Comparison of ENCODE assay signal across 8 mouse cellular contexts in genomic region chr7:144938661-144939343, GRCm38 (mm10). TPM values are rescaled to one million over a fixed set of nuclear protein-coding genes. Genes with fewer than 3 reads are reported as not detected.
DNase-seq lines count a peak whose midpoint lies in the region; ATAC-seq and TF ChIP-seq lines count a peak whose summit lies in the region.

No protein-coding gene starts in this region.

- peak overlapping the region; percentile 83 for H3K4me3 ChIP-seq in gastrocnemius, adult 2 months
- peak overlapping the region; percentile 83 for H3K4me3 ChIP-seq in bone marrow macrophage, adult 2 months (ENCODE audit: insufficient read depth, low read length)
- H3K4me3 ChIP-seq in limb, embryonic 15.5 days, result peak overlapping the region; percentile 57
- peak overlapping the region; percentile 48 for H3K4me3 ChIP-seq in neural tube, embryonic 15.5 days (replicated peaks)

- under 1% methylated on average over 32 of the region's 32 CpGs for WGBS in limb, embryonic 15.5 days
- WGBS in neural tube, embryonic 15.5 days, result under 1% methylated on average over 32 of the region's 32 CpGs

- peaks cover 34% of the 10 kb centered on the region for H3K36me3 ChIP-seq in limb, embryonic 15.5 days
- no peaks in the 10 kb centered on the region for H3K36me3 ChIP-seq in neural tube, embryonic 15.5 days

- no peak for DNase-seq in gastrocnemius, adult 2 months
- no peak for DNase-seq in gastrocnemius, adult 18-20 months (ENCODE audit: low spot score)
- DNase-seq in heart, postnatal 10 days, result peak; percentile 26 to 36
- DNase-seq in natural killer cell, adult 2 months (ENCODE audit: low spot score in 2 of 2), result no peak
- DNase-seq in right cerebral cortex, adult 18-20 months, result no peak

- H3K27ac ChIP-seq in gastrocnemius, adult 2 months, result peak overlapping the region; percentile 69
- peak overlapping the region; percentile 82 for H3K27ac ChIP-seq in bone marrow macrophage, adult 2 months (ENCODE audit: insufficient read depth, low read depth, low read length)
- peak overlapping the region; percentile 92 for H3K27ac ChIP-seq in limb, embryonic 15.5 days
- no peak overlapping the region; the same call in 1 of the 2 replicates for H3K27ac ChIP-seq in neural tube, embryonic 15.5 days (replicated peaks)

- no peaks in the 10 kb centered on the region for H3K9me3 ChIP-seq in limb, embryonic 15.5 days
- H3K9me3 ChIP-seq in neural tube, embryonic 15.5 days (replicated peaks), result no peaks in the 10 kb centered on the region

- H3K4me2 ChIP-seq in limb, embryonic 15.5 days, result peak overlapping the region; percentile 97
- peak overlapping the region; percentile 100 for H3K4me2 ChIP-seq in neural tube, embryonic 15.5 days

- TF ChIP-seq CTCF in gastrocnemius, adult 2 months (IDR thresholded peaks at IDR 0.05), result no peak
- no peak for TF ChIP-seq CTCF in bone marrow macrophage, adult 2 months (IDR thresholded peaks at IDR 0.05; ENCODE audit: low read depth, low read length)

- intact Hi-C loops in gastrocnemius, adult 2 months (cut with DNase I), result loop anchor here (5.0 kb wide), 1 partner anchor 253 kb away; no protein-coding TSS in a partner anchor
- intact Hi-C loops in heart, postnatal 10 days (cut with DNase I), result loop anchor here (1.0 to 2.0 kb wide), 2 partner anchors 86 to 172 kb away; no protein-coding TSS in a partner anchor

- ATAC-seq in limb, embryonic 15.5 days (ENCODE audit: insufficient number of reproducible peaks, low FRiP score, low TSS enrichment, low read depth), result no peak
- ATAC-seq in neural tube, embryonic 15.5 days (ENCODE audit: low FRiP score), result no peak

- no peak for TF ChIP-seq POLR2A in bone marrow macrophage, adult 2 months (IDR thresholded peaks at IDR 0.05; ENCODE audit: borderline replicate concordance, low read depth, low read length)

- H3K27me3 ChIP-seq in limb, embryonic 15.5 days, result 0 out of 2 replicates have a peak, but pooled peaks cover 6% of the 10 kb centered on the region
- peaks cover 51% of the 10 kb centered on the region for H3K27me3 ChIP-seq in neural tube, embryonic 15.5 days (replicated peaks)

- peaks cover 13% of the 10 kb centered on the region for H3K4me1 ChIP-seq in bone marrow macrophage, adult 2 months (ENCODE audit: control insufficient read depth, insufficient read depth, low read length)
- peaks cover 70% of the 10 kb centered on the region for H3K4me1 ChIP-seq in limb, embryonic 15.5 days
- peaks cover 76% of the 10 kb centered on the region for H3K4me1 ChIP-seq in neural tube, embryonic 15.5 days

- H3K9ac ChIP-seq in limb, embryonic 15.5 days, result peak overlapping the region; percentile 71
- peak overlapping the region; percentile 37 for H3K9ac ChIP-seq in neural tube, embryonic 15.5 days (replicated peaks)

RNA-seq across cellular contexts. Expression of gene Ccnd1, which starts 0.9 kb away (rescaled TPM):
- total RNA-seq in gastrocnemius, adult 2 months (2021), result 1 to 10 TPM; 1.6 to 5.2 TPM
- total RNA-seq in gastrocnemius, adult 18-20 months (2021), result 1 to 10 TPM; 3.2 to 9.1 TPM
- 31.4 and 31.9 TPM in 2 replicates for polyA plus RNA-seq in bone marrow macrophage, adult 2 months (2012; ENCODE audit: insufficient read depth, insufficient read length, missing spikeins)
- total RNA-seq in heart, postnatal 10 days (2021), result 100 to 1,000 TPM in 1 of 2 experiments, 10 to 100 TPM in 1; 89.8 to 102 TPM
- 129 TPM in 2 replicates for polyA plus RNA-seq in limb, embryonic 15.5 days (2015; fragmentation: Nextera tagmentation; extraction: Ambion mirVana)
- polyA plus RNA-seq in neural tube, embryonic 15.5 days (2015; fragmentation: Nextera tagmentation; extraction: Ambion mirVana), result 19.2 and 27.4 TPM in 2 replicates

RNA-seq across cellular contexts. Expression of gene LTO1, which starts 23.9 kb away (rescaled TPM):
- total RNA-seq in gastrocnemius, adult 2 months (2021), result 1 to 10 TPM; 8.1 to 9.9 TPM
- total RNA-seq in gastrocnemius, adult 18-20 months (2021), result 10 to 100 TPM in 1 of 2 experiments, 1 to 10 TPM in 1; 8.0 to 10.2 TPM
- 21.5 and 30.3 TPM in 2 replicates for polyA plus RNA-seq in bone marrow macrophage, adult 2 months (2012; ENCODE audit: insufficient read depth, insufficient read length, missing spikeins)
- total RNA-seq in heart, postnatal 10 days (2021), result 10 to 100 TPM; 13.6 to 16.2 TPM
- 27.9 and 28.1 TPM in 2 replicates for polyA plus RNA-seq in limb, embryonic 15.5 days (2015; fragmentation: Nextera tagmentation; extraction: Ambion mirVana)
- polyA plus RNA-seq in neural tube, embryonic 15.5 days (2015; fragmentation: Nextera tagmentation; extraction: Ambion mirVana), result 32.6 and 32.8 TPM in 2 replicates

RNA-seq across cellular contexts. Expression of gene Fgf15, which starts 42.5 kb away (rescaled TPM):
- not detected for total RNA-seq in gastrocnemius, adult 2 months (2021)
- total RNA-seq in gastrocnemius, adult 18-20 months (2021), result not detected
- polyA plus RNA-seq in bone marrow macrophage, adult 2 months (2012; ENCODE audit: insufficient read depth, insufficient read length, missing spikeins), result not detected in 2 replicates
- total RNA-seq in heart, postnatal 10 days (2021), result not detected
- not detected in 2 replicates for polyA plus RNA-seq in limb, embryonic 15.5 days (2015; fragmentation: Nextera tagmentation; extraction: Ambion mirVana)
- polyA plus RNA-seq in neural tube, embryonic 15.5 days (2015; fragmentation: Nextera tagmentation; extraction: Ambion mirVana), result 5.4 and 7.8 TPM in 2 replicates

Comparison
In these comparisons a context has a peak if more than half of its experiments do, and no peak if none do; other contexts are left out.
1. DNase-seq: peak in heart, postnatal 10 days (2 of 2); none in gastrocnemius, adult 2 months (single experiment), gastrocnemius, adult 18-20 months (single experiment), natural killer cell, adult 2 months (0 of 2) and right cerebral cortex, adult 18-20 months (single experiment).
2. RNA of gene Ccnd1, which starts 0.9 kb away (total RNA-seq): 89.8 to 102 TPM in heart, postnatal 10 days; 3.2 to 9.1 TPM in gastrocnemius, adult 18-20 months and 1.6 to 5.2 TPM in gastrocnemius, adult 2 months; every median in the first group is over 4 times any median in the second.
3. Peak in every context shown above with its lines, with median percentiles within 50 percentile points of each other: H3K4me3 ChIP-seq.